Mouse (Mus musculus) ES-E14 (cell line): ENCODE results near the gene Stmnd1.

Source experiments
- CHD2 ChIP-seq: IDR thresholded peaks from 2 replicates; pipeline ENCODE4 v1.6.1; 2014; ENCODE audit warnings: mild to moderate bottlenecking, low read depth, low read length, inconsistent platforms
- MAFK ChIP-seq: IDR thresholded peaks from 2 replicates; pipeline ENCODE4 v1.6.1; 2014; ENCODE audit warnings: mild to moderate bottlenecking, low read depth, low read length, inconsistent platforms; ENCODE audit not compliant: insufficient read depth

- TF ChIP-seq MAFK (no peak), CHD2 (no peak)
Measured at GRCm38 (mm10) chr13:46273453-46274110, at the start of gene Stmnd1.
